Mouse (Mus musculus) cerebellum, adult 11 months (tissue): Measurements from ENCODE around the gene Fam69a.
"Not testable (repeated sequence)": the region's sequence is repeated elsewhere in the genome, so short reads cannot be mapped to it uniquely, and the experiment has no call there.

Source experiments
- DNase-seq: peaks from one replicate; pipeline ENCODE4 v3.0.0; 2022

Gene Fam69a

DNA sequence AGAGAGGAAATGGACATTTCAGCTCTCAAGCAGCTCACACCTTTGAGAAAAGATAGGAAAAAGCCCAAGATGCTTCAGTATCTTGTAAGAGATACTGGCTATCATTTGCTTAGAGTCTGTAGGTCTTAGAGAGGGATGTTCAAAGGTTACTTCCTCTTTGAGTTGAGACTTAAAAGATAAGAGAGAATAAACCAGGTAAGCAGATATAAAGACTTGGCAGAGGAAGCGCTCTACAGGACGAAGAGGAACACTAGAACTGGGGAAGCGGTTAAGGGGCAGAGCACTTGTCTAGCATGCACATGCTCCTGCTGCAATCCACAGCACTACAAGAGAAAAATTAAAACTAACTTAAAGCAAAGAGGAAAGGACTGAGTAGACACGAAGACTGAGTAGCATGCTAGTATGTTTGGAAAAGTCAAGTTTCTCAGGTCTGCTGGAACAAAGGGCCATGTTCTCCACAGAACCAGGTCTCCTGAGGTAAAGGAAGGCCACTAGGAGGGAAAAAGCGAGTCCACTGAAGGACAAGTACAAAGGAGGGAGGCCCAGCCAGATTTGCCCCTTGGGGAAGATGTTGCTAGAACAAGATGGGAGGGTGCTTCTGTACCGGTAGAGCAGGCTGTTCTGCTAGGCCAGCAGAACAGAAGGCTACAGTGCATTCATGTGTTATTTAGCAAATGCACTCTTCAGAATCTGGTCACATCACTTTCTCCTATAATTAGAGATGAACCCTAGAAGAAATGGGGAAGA, 8.4 kb downstream of the Fam69a start:
- no peak for DNase-seq

DNA sequence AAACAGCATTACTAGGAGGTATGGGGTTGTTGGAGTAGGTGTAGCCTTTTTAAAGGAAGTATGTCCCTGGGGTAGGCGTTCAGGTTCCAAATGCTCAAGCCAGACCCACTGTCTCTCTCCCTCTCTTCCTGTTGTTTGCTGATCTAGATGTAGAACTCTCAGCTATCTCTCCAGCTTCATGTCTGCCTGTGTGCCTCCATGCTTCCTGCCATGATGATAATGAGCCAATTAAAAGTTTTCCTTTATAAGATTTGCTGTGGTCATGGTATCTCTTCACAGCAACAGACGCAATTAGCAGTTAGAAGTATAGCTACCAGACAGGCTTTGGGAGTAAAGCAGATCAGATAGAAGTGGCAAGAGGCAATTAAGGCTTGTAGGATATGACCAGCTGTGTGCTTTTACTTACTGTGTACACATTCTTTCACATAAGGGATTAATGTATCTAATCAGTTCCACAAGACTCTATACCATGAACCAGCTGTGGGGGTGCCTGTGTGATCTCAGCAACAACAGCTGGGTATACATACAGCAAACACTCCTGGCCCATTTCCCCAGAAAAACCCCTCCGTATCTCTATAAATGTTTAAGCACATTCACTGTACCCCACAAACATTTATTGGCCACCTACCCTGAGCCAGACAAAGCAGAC, 9.1 kb downstream of the Fam69a start:
- DNase-seq, result no peak

DNA sequence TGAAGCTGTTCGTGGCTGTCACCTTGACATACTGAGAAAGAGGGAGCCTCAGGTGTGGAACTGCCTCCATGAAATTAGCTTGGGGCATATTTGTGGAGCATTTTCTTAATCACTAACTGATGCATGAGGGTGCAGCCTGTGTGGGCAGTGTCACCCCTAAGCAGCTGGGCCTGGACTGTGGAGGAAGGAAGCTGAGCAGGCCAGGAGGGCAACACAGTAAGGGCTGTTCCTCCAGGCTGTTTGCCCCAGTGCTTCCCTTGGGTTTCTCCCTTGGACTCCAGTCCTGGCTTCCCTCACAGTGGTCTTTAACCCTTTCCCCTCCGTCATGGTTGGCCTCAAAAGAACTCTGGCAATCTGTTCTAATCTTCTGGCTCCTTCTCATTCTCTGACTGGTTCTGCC, 13.6 kb downstream of the Fam69a start:
- no peak for DNase-seq

DNA sequence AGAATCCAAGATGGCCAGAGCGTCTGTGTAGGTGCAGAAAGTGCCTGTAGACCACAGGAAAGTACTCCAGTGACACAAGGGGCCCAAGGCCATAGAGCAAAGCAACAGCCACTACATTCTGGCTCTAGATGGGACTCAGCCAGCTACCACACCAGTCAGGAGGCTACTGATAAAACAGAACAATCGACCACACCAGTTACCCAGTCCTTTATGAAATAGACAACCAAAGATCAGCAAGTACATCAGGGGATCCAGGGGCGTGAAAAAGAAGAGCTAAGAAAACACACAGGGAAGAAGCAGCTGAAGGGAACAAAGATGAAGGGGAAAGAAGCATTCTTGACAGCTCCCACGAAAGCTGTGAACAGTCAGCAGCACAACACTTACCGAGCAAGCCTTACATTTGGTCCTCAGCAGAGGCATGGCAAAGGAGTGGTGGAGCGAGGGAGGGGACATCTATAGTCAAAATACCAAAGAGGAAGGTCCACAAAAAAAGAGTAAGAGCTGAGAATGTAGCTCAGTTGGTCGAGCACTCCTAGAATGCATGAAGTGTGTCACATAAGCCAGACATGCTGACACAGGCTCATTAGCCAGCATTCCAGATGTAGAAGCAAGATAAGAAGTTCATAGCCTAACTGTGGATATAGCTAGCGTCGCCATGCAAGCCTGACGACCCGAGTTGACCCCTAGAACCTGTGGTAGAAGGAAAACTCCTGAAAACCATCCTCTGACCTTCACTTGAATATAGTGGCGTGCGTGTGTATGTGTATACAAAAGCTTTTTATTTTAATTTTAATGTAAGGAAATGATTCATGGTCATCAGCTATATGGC, 14.2 kb downstream of the Fam69a start:
- no peak for DNase-seq

DNA sequence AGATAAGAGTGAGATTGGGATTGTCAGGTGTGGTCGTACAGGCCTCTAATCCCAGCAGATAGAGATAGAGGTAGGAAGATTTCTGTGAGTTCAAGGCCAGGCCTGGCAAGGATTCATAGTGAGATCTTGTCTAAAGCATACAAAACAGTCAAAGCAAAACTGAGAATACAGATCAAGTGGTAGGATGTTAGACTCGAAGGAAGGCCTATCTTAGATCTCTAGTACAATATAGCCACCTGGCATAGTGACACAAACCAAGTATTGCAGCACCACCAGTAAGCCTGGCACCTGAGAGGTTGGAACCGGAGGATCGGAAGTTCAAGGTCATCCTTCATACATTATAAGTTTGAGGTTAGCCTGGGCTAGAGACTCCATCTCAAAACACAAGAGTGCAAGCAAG, 15.8 kb downstream of the Fam69a start:
- DNase-seq, result no peak

DNA sequence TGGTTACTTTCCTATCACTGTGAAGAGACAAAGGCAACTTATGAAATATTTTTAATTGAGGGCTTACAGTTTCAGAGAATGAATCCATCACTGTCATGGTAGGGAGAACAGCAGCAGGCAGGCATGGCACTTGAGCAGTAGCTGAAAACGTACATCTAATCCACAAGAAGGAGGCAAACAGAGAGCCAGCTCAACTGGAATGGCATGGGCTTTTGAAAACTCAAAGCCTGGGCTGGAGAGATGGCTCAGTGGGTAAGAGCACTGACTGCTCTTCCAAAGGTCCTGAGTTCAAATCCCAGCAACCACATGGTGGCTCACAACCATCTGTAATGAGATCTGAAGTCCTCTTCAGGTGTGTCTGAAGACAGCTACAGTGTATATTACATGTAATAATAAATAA, 17.1 kb downstream of the Fam69a start:
- not testable (repeated sequence) for DNase-seq

DNA sequence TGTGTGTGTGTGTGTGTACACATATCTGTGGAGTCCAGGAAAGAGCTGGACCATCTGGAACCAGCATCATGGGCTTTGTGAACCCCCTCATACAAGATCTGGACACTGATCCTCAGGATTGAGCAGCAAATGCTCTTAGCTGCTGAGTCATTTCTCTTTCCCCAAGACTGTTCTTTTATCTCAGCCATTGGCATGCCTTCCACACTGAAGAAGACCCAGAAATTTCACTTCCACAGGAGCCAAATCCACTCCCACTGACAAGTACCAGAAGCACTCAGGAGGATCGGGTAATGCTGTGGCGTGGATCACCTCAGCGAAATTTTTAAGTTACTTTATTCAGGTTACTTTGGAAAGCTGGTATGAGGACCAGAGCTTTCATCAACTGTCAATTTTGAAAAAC, 18.8 kb downstream of the Fam69a start:
- no peak for DNase-seq

DNA sequence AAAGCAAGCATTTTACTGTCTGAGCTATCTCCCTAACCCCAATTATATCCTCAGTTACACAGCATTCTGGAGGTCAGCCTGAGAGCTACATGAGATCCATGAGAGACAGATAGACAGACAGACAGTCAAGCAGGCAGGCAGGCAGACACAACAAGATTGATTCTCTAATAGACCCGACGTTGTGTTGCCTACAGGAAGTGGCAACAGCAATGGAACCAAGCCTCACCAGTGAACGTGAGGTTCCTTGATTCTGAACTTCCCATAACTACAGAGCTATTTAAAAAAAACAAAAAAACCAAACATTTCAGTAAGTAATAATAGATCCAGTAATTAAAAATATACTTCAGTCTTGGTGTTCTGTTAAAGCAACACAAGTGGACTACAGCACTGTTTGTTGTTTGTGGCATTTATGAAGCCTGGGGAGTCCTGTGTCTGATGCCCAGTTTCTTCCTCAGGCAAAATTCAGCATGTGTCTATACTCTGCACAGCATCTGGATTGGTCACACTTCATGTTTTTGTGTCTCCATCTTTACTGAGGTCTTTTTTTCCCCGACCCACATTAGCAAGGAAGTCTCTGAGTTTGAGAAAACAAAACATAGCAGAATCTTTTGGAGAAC, 19.9 kb downstream of the Fam69a start:
- no peak for DNase-seq

DNA sequence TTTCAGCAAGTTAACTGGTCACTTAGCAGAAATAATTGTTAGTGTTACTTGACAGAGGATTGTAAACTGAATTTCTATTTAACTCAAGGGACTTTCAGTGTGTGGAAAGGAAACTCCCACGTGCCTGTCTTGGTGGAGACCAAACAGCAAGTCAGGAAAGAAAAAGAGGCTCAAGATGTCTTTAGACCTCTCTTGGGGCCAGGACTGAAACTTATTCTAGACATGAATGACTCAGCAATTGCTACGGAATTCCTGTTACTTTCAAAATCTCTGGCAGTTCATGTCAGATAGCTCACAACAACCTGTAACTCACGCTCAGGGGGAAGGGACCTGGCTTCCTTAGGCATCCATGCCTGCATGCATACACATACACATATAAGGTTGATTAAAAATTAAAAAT, 20.7 kb downstream of the Fam69a start:
- DNase-seq, result no peak

DNA sequence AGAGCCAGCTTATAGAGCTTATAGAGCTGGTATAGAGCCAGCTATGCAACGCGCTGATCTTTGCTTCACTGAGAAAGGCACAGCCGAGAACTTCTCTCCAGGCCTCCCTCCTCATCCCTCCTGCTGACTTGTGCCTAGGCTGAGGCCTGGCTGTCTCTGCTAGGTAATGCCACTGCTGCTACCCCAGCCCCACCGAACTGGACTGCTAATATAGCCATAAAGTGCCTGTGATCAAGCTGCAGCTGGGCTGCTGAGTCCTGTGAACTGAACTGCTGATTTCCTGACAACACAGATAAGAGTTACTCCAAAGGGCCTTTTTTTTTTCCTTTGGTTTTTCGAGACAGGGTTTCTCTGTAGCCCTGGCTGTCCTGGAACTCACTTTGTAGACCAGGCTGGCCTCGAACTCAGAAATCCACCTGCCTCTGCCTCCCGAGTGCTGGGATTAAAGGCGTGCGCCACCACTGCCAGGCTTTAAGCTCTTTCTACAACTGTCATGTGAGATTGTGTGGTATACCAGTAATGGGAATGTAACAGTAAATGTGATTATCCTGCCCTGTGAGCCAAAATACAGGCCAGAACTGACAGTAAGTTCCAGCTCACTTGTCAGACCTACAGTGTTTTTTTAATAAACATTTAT, 21.4 kb downstream of the Fam69a start:
- DNase-seq, result no peak

DNA sequence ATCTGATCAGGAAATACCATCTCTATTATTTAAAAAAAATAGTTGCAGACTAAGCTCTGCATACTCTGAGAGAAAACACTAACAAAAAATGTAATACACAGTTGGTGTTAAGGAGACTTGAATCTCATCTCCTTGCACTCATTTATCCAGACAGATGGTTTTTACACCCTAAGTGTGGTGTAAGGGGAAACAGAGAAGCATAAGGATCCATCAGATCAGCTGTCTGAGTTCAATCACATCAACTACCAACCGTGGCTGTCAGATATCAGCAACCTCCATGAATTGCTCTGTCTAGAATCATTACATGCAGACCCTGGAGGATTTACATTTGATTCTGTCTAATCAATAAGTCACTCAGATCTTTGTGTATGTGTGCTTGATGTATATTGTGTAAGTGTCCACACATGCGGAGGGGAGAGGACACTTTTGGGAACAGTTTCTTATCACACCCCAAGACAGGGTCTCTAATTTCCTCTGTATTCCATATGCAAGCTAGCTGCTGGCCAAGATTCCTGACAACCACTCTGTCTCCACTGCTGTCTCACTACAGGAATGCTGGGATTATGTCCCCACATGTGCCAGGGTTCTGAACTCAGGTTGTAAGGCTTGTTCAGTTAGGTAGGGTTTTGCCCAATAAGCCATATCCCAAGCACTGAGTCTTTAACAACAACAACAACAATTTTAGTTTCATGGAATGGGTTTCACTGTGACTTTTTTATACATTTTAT, 22.7 kb downstream of the Fam69a start:
- DNase-seq, result no peak

DNA sequence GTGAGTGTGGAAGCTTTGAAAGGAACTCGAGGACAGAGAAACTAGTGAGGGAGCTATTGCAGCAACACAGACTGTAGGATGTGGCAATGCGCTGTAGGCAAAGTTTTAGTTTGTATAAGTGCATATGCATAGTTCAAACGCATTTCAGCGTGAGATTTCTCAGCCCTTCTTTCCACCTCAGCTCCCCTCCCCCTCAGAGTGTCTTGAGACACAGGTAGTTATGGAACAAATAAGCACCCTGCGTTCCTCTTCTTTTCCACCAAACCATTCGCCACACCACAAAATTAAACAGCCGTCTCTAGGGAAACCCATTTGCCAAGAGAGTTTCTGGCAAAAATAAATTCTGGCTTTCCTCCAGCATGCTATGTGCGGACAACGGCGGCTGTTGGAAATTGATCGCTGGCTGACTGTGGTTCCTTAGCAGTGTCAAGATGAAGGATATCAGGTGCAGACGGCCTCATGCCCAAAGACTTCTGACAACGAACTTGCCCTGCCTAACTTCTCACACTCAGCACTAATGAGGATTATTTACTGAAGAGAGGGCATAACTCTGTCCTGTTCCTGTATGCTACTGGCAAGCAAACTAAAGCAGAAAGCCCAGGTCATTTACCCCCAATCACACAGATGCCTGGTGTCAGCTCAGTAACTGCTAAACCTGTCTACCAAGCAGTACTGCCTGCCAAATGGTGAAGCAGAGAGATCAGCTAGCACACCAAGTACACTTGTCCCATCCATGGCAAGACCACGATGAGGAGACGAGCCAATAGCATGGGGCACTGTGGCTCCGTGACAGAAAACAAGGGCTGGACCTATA, 25.2 kb downstream of the Fam69a start:
- DNase-seq, result peak; percentile 42

DNA sequence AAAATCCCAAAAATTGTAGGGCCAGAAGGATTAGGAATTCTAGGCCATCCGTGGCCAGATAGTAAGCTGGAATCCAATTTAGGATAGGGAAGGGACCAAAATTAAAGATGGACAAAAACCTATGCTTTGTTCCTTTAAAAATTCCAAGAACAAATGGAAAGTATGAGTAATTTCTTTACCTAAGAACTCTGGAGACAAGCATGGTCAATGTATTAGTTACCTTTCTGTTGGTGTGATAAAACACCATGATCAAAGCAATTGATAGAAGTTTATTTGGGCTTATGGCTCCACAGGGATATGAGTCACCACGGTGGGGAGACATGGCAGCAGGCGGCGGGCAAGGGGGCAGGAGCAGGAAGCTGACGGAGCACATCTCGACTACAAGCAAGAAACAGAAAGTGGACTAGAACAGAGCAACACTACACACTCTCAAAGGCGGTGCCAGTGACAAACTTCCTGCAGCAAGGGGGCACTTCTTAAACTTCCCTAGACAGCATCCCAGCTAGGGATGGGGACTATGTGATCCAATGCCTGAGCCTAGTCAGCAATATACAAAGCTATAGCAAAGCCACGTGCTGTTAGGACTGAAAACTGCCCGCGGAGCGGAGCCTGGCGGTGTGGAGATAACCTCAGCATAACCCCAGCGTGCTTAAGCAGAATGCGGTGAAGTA, 26.2 kb downstream of the Fam69a start:
- no peak for DNase-seq

DNA sequence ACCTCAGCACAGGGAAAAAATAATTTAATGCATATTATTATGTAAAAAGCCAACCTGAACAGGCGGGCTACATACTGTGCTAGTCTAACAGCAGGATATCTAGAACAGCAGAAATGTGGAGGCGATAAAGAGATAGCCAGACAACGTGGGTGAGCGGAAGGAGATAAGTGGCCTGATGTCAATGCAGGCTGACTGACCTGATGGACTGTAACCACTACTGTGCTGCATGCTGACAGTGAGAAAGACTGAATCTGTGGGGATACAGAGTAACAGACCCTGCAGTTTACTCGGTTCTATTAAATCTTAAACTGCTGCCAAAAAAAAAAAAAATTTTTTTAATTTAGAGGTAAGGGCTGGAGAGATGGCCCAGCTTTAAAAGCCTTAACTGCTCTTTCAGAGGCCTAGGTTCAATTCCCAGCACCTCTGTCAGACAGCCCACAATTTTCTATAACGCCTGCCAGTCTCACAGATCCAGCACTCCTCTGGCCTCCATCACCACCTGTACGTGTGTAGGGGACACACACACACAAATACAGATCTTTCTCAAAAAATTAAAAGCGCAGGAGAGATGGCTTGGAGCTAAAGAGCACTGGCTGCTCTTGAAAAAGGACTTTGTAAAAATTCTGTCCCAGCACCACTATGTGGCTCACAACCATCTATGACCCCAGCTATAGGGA, 27.1 kb downstream of the Fam69a start:
- no peak for DNase-seq

DNA sequence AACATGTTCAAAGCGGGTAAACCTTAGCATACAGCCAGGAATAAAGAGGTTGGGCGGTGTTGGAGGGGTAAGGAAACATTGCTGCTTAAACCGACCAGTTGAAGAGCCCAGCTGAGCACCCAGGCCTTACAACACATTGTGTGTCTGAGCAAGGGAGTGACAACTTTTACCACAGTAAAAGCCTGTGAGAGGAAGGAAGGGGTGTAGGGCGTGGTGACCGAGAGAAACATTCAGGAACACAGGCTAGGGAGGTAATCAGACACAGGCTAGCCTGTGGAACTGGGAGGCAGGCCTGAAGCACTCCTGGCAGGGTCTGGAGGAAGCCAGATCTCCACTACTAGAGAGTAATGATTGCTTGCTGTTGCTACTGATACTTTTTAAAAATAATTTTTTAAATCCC, 36.2 kb downstream of the Fam69a start:
- DNase-seq, result no peak

DNA sequence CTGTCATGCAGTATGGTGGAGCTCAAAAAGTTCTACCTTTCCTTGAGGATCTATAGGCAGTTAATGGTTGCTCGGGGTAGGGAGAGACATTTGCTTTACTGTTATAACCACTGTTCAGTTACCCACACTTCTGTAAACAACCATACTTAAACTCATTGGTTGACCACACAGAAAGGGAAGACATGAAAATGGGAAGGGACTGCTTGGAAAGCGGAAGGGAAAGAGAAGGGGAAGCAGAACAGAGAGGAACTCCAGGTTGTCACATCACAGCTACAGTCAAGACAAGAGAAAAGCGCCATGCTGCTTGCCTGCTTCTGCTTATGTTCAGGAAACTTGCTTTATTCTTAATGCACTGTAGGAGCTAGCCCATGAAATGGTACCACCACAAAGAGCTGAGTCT, 37.3 kb downstream of the Fam69a start:
- no peak for DNase-seq

DNA sequence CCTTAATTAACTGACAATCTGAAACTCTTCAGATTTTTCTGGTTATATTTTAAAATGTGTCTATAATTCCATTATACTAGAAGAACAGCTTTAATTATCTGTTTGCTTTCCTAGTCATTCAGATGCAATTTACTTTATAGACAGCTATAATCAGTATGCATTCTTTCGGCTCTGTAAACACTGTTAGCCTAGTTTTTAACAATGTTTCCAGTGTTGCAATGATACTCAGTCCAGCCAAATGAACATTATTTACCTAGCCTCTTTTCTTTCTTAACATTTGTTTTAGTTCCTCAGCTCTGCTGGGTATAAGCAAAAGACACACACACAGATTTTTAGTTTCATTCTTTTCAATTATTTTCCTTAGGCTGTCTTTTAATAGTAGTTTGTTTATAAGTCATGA, 38.0 kb downstream of the Fam69a start:
- no peak for DNase-seq

DNA sequence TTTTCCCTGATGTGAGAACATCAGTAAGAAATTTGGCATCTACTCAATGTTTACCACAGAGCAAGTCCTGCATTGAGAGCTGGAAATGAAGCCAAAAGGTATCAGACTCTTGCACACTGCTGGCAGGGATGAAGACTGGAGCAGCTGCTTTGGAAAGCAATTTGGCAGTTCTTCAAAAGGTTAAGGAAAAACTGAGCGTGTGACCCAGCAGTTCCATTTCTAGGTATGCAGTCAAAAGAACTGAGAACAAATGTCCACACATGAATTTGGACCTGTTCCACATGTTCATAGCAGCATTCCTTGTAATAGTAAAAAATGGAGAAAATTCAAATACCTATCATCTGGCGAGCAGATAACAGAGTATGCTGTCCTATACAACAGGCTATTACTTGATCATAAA, 39.3 kb downstream of the Fam69a start:
- peak; percentile 47 for DNase-seq

DNA sequence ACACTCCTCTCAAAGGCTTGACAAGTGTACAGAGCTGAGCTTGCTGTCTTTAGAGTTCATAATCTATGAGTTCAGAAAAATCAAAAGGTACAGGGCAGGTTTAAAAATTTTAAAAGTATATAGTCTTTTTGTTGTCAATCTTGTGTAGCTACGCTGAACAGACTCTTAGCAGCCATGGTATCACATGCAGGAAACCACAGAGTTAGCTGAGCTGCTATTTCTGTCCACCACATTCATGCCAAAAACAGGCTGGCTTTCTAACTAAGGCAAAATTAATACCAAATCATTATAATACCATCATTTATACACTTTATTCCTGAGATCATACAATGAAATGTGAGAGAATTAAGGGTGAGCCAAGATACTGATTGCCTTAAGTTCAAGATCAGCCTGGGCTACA, 40.4 kb downstream of the Fam69a start:
- no peak for DNase-seq

DNA sequence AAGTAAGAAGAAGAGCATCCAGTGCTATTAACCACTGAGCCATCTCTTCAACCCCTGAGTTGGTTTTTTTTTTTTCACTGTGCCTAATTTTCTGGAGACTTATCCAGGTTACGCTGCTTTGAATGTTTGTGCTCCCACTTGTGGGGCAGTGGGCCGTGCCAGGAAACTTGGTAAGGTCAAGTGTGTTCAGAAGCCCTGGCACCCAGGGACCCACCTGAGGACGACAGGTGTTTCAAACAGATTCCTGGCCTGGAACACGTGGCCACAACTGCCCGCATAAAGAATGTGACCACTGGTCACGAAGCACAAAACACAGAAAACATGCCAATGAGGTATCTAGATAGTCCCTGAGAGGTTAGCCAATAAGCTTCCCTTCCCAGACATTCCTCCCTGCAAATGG, 43.4 kb downstream of the Fam69a start:
- no peak for DNase-seq
